Mouse (Mus musculus) left cerebral cortex, postnatal 10 days (tissue): ENCODE data around the gene Mcfd2. TPM values are rescaled to one million over a fixed set of nuclear protein-coding genes. Genes with fewer than 3 reads are reported as not detected.
"Not testable (repeated sequence)": the region's sequence is repeated elsewhere in the genome, so short reads cannot be mapped to it uniquely, and the experiment has no call there.

Experiments
- DNase-seq, 2 experiments: peaks; one replicate each; pipeline ENCODE4 v3.0.0; 2021 to 2022; ENCODE audit warnings: low spot score in 2 of 2, mixed read lengths in 1 of 2; ENCODE audit errors: extremely low spot score in 1 of 2
- intact Hi-C: fragments of 180-260 bp; cut with DNase I; formaldehyde crosslinking; loops from one replicate; pipeline ENCODE4 v1.15.1; 2025
- total RNA-seq, 2 experiments: library from RNA; stranded (reverse); gene quantifications; 2 replicates each; pipeline ENCODE4 v1.2.3; 2021

The Mcfd2 gene
- 10 to 100 TPM; 31.6 to 33.5 TPM for total RNA-seq

DNA sequence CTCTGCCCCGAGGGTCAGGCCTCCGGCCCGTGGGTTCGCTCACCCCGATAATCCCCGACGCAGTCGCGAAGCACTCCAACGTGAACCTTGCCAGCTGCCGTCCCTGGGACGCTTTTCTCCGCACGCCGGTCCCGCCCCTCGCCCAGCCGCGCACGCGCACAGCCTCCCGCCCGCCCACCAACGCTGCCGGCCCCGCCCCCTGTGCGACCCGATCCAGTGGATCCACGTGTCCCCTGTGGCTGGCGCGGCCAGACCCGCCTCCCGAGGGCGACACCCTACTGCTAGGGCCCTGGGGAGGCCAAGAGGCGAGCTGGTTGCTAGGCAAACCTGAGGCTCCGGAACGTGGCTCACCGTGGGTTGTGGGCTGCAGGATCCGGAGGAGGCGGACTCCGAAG is at the start of gene Mcfd2:
Gene Mcfd2 (minus strand): TSS at position 144 of the 395 bp plus-strand sequence.
- DNase-seq = peak; percentile 86 to 95
- intact Hi-C loops = no loop called here

DNA sequence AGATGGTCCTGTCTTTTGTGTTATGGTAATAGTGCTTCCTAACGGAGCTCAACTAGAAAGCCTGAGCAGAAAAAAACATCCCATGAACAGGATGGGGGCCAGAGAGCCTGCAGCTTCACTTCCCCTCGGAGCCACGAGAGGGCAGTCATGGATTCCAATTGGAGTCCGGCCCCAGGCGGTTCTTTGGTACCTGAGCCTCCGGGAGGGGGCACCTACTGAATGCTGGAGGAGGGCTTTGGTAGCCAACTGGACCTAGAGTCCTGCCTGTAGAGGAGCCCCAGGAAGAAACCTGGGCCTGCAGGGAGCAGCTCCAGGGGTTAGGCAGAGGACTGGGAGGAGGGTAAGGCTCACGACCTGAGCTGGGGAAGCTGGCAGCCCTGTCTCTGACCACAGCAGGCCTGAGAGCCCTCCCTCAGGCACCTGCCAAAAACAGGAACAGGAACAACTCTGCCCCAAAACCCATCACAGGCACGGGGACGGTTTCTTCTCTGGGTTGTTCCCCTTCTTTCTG is 49.3 kb upstream of the Mcfd2 start:
- peak; percentile 88 to 93 for DNase-seq
- intact Hi-C loops = loop anchor here (2.0 to 10.0 kb wide), 4 partner anchors 212 to 350 kb away; no protein-coding TSS in a partner anchor

DNA sequence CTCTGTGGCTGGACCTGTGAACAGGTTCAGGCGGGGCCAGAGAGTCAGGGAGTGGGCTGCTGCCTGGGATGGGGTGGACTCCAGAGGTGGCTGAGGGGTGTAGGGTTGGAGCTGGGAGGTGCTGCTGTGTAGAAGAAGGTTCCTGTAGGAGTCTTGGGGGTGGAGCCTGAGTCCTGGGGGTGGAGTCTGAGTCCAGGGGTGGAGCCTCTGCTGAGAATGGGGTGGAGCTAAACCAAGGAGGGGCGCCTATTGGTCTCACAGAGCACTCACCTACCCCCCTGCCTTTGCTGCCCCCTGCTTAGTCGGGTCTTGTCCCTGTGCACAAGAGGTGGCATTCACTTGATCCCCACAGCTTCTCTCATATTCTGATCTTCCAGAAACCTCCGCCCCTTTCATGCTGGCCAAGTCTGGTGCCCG is 48.8 kb upstream of the Mcfd2 start:
- intact Hi-C loops = loop anchor here (2.0 to 10.0 kb wide), 3 partner anchors 248 to 350 kb away; no protein-coding TSS in a partner anchor
- peak in 1 of 2 experiments; percentile 57 for DNase-seq

DNA sequence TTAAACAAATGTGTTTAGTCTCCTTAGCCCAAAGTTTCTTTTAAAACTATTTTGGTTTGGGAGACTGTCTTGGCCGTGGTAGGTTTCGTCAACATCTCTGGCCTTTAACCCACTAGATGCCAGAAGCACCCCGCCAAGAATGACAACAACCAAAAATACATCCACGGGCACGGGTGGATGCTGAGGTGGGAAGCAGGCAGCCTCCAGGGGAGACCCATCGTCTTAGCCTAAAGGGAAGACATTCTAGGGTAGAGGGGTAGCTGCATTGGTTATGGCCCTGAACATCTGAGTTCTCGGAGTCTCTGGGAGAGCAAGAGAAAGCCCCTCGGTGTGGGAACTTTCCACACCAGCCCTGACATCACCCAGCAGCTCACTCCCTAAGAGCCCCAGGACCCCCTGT is 48.4 kb upstream of the Mcfd2 start:
- no peak for DNase-seq
- intact Hi-C loops = loop anchor here (2.0 to 10.0 kb wide), 3 partner anchors 249 to 351 kb away; no protein-coding TSS in a partner anchor

DNA sequence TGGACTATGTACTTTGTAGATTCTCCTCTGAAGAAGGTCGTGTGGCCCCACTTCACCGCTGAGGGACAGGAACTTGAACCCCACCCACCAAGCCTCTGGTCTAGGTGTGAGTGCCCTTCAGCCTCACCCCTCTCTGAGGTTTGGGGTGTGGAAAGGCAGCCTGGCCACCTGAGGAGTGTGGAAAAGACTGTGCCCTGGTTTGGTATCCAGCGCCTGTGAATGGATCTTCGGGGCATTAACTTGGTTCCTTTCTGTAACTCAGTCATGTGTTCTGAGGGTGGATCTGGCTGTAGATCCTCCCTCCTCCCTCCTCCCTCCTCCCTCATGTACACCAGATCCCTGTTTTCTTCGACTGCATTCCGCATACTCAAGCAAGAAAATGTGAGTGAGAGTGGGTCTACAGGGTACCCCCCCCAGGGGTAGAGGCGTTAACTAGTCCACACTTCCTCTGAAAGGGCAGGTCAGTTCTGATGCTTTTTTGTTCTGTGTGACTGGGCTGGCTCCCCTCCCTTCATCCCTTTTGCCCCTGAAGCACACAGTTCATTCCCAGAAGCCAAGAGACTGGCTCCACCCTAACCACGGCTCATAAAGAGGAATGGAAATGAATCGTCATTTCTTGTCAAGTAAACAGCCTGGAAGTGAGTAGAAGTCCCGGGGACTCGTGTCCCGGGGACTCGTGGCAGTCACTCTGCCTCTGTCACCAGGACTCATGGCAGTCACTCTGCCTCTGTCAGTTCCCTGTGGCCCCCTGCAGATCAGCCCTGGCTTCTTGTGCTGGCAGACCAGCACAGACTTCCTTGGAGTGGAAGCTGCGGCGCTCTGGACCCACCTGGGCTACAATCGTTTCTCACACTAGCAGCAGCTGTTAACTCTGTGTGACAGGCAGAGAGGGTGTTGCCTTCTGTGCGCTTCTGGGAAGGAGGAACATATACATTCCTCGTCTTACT is 47.5 kb upstream of the Mcfd2 start:
- intact Hi-C loops = loop anchor here (10.0 kb wide), 1 partner anchor 352 kb away; no protein-coding TSS in a partner anchor
- DNase-seq = no peak

DNA sequence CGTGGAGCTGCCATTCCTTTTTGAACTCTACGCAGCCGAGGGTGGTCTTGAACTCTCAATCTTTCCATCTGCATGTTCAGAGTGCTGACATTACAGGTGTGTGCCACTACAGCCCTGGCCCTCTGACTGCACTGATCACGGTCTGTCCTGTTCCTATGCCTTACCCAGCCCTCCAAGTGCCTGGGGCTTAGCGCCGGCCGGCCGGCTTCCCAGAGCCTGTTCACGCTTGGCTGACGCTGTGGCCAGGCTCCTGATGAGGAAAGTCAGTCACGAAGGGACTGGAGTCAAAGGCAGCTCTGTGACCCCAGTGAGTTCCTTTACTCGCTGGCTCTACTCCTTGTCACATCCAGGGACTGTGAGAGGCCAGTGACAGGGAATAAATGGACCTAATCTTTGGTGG is 46.6 kb upstream of the Mcfd2 start:
- no peak for DNase-seq
- intact Hi-C loops = loop anchor here (10.0 kb wide), 1 partner anchor 352 kb away; no protein-coding TSS in a partner anchor

DNA sequence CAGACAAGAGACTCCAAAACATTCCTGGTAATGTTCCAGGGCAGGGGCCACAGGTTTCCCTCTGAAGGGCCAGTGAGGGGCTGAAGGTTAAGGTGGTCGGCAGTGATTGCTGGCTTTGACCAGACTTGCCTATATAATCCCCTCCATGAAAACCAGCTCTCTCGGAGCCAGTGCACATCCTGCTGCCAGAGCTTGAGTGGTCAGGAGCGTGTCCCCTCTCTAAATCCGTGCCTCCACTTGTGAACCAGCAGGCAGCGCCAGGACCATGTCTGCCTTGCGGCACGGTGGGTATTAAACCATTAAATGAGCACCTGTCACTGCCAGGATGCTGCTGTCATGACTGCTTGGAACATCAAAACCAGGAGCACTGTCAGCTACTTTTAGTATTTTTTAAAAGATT is 44.8 kb upstream of the Mcfd2 start:
- intact Hi-C loops = loop anchor here (10.0 kb wide), 1 partner anchor 354 kb away; no protein-coding TSS in a partner anchor
- DNase-seq = no peak

DNA sequence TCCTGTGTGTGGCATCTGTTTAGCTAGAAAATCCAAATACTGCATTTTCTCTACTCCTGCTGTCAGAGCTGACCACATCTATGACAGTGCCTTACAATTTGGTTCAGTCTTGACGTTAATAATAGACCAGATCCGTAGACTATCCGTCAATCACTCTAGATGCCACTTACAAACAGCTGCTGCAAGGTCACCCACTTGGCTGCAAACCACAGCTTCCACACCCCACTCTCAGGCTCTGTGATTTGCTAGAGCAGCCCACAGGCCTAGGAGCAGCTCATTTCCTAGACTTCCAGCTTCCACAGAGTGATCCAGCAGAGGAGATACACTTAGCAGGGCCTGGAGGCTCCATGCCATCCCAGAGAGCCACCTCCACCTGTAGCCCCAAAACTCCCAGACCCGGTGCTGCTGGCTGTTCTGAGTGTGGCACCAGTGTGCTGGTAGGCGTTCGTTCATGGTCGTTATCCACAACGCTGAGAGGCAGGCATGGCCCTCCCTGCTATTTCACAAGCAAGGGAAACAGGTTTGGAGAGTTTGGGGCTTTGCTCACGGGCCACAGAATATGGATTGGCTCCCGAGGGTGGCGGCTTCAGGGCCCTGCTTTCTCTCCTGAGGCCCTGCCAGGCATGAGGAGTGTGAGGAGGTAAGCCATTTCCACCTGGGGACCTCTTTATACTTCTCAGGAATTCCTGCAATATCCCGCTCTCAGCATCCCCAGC is 43.5 kb upstream of the Mcfd2 start:
- intact Hi-C loops = no loop called here
- no peak for DNase-seq

DNA sequence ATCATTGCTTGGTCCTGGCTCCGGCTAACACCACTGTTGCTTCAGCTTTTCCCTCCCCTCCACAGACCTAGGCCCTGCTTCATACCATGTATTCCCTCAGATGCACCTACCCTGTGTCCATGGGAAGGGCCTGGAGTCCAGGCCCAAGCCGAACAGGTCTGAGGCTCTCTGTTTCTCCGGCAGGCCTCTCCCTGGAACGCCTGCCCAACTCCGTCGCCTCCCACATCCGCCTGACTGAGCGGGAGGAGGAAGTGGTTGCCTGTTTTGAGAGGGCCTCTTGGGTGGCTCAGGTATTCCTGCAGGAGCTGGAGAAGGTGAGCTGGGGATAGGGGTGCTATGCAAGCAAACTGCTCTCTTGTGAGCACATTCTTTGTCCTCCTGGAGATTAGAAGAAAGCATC is 41.0 kb upstream of the Mcfd2 start:
- no peak for DNase-seq
- intact Hi-C loops = no loop called here

DNA sequence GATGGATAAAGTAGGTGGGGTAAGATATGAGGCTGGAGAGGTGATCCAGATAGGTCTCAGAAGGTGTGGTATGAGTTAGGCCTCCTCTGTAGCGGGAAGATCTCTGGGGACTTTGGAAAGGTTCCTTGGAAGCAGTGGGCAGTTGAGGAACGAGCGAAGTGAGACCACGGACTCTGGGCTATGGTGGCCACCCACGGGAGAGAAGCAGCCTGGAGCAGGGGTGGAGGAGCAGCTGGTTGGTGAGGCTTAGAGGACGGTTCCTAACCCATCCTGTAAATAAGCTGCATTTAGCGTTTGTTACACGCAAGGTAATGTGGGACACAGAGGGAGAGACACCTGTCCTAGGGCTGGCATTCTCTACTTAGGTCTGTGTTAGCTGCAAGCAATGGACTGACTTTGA is 39.3 kb upstream of the Mcfd2 start:
- intact Hi-C loops = no loop called here
- DNase-seq = no peak

DNA sequence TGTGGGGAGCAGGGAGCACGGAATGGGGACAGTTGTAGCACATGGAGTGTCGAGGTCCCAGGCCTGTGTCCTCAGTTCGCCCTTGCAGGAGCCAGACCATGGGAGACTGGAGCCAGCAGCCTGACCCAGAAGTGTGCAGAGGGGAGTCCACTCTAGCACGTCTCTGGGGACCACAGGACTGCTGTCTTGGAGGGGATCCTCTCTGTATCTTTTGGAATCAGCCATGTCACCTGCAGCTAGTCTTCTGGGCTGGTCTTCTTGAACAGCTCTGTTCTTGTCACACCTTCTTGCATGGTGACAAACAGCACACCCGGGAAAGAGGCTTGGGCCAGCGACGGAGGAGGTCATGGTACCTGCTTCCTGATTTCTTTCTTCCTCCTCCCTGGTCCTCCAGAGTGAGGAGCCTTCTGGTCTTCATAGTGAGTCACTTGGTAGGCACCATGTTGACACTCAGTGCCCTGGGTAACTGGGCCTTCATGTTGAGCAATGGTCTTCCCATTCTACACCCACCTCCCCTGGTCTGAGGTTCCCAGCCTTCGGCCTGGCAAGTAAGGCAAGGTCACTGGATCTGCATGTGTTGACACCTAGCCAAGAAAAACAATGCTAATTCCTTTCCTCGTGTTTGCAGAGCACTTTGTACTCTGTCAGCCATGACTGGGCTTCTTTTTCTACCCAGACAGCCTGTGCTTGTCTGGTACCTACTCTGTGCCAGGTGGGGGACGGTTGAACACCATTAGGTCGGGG is 38.6 kb upstream of the Mcfd2 start:
- DNase-seq = no peak
- intact Hi-C loops = no loop called here

DNA sequence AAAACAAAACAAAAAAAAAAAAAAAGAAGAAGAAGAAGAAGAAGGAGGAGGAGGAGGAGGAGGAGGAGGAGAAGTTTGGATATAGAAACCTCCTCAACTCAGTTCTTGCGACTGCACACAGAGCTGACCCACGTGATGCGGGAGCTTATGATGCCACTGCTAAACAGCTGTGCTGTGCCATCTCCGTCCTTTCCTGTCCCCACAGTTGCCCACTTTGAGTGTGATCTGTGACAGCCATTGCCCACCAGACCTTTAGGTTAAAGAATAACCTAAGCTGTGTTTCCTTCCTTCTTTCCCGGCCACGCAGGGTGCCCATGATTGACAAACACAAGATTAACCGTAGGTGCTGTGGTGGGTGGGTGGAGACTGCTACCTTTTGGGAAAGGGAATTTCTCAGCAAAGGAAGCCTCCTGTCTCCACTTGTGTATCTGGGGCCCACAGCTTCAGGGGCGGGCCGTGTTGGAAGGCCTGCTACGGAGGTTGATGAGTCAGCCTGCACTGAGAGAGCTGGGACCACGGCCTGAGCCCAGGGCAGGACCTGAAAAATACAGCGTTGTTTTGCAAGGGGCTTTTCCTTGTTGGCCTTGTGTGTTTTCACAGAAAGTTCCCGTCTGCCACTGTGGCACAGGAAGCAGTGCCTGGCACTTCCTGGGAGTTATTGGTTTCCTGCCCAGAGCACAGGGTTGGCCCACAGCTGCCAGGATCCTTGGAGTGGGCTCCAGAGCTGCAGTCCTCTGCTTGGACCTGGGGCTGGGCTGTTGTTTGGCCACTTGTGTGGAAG is 36.5 kb upstream of the Mcfd2 start:
- intact Hi-C loops = no loop called here
- no peak for DNase-seq

DNA sequence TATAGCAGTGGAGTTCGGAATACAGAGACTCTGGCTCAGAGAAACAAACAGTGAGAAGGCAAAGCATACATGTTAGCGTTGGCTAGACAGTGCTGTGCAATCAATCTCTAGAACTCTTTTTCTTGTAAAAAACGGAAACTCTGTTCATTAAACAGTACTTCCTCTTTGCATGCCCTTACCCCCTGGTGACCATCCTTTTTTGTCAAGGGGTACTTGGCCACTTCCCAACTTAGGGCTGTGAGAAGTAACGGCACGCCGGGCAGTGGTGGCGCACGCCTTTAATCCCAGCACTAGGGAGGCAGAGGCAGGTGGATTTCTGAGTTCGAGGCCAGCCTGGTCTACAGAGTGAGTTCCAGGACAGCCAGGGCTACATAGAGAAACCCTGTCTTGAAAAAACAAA is 35.9 kb upstream of the Mcfd2 start:
- intact Hi-C loops, DNase-seq: not testable (repeated sequence)

DNA sequence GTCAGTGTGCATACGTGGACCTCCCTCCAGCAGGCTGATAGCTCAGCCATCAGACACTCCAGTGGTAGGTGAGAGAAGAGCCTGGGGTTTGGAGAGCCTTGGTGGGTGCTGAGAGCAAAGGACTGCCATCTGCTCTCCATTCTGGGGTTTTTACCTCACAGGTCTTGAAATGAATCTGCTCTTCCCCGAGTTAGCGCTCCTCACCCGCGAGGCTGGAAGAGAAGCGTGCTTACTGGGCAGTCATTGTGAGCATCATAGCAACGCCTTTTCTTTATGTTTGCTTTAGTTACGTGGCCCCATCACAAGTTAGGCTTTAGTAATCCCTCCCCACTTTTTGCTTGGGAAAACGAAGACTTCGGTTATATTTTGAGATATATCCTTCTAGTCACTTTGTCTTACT is 34.6 kb upstream of the Mcfd2 start:
- intact Hi-C loops = no loop called here
- DNase-seq = no peak

DNA sequence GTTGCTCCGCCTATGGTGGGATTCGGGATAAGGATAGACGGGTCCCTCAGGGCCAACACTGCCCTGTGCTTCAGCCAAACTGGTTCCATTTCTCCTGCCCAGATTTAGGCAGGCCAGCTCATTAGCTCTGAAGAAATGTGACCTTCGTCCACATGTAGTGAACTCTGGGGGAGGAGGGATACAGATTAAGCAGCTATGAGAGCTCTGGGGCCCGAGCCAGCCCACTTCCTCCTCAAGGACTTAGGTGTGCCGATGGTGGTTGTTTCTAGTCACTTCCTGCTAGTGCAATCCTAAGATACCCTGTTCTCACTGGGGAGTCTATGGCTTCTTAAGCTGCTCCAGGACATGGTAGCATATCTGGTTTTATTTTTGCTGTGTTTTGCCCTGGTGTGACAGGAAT is 33.2 kb upstream of the Mcfd2 start:
- no peak for DNase-seq
- intact Hi-C loops = no loop called here

DNA sequence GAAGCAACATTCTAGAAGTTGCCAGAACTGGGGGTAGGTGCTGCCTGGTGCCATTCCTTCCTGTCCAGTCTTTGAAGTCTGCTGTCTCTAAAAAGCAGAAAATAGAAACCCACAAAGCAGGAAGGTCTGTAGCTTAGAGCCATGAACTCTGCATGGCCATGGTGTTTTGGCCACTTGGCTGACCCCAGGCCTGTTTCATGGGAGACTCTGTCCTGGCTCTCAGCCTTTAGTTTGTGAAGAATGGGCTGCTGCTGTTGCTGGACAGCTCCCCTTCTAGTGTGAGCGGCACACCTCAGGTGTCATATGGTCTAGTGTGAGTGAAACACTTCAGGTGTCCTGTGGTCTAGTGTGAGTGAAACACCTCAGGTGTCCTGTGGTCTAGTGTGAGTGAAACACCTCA is 31.0 kb upstream of the Mcfd2 start:
- intact Hi-C loops, DNase-seq: not testable (repeated sequence)

DNA sequence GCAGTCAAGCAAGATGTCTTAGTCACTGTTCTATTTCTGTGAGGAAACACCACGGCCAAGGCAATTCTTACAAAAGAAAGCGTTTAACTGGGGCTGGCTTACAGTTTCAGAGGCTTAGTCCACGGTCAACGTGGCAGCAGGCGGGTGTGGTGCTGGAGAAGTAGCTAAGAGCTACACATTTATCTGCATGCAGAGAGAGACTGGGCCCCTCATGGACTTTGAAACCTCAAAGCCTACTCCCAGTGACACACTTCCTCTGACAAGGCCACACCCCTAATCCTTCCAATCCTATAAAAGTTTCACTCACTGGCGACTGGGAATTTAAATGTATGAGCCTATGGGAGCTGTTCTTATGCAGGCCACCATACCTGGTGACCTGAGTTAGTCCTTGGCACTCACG is 30.0 kb upstream of the Mcfd2 start:
- DNase-seq = no peak
- intact Hi-C loops = no loop called here

DNA sequence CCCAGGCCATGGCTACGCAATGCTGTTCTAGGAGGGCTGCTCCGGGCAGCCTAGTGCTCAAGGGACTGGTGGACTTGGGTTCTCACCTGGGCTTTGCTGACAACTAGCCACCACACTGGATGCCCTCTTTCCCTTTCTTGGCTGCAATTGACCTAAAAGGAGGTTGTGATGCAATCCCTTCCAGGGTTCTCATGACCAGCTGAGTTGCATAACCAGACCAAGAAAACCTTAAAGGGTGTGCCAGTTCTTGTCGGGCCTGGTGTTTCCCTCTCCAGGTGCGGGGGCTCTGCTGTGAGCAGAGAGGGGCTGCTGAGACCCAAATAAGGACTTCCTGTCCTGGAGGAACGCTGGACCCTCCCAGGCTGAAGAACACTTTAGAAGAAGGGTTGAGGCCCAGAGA is 27.4 kb upstream of the Mcfd2 start:
- intact Hi-C loops = no loop called here
- no peak for DNase-seq
